Mouse (Mus musculus) MEL (cell line): ENCODE measurements around the gene Actg1. TPM values are rescaled to one million over a fixed set of nuclear protein-coding genes. Genes with fewer than 3 reads are reported as not detected.
A peak's percentile ranks its signal among the peaks of the same experiment; 100 is the strongest.

Experiments
- DNase-seq: peaks from one replicate; pipeline ENCODE4 v3.0.0; 2011; ENCODE audit warnings: low read depth, low spot score
- H3K27ac ChIP-seq: 2 replicates; pipeline ENCODE4 v1.5.1; 2012; ENCODE audit warnings: low read depth, mild to moderate bottlenecking, control low read depth, low read length, moderate library complexity; ENCODE audit not compliant: control insufficient read depth
- H3K27me3 ChIP-seq, 2 experiments: fragments of 150-350 bp in 1 of 2; sonication (generic) in 1 of 2; 2 replicates each; pipeline ENCODE4 v1.6.1; 2012; ENCODE audit warnings: low read length in 2 of 2, mild to moderate bottlenecking in 2 of 2, improper control_type of control experiment in 1 of 2, moderate library complexity in 1 of 2; ENCODE audit not compliant: insufficient read depth in 2 of 2, control insufficient read depth in 1 of 2
- H3K36me3 ChIP-seq, 2 experiments: 2 replicates each; pipeline ENCODE4 v1.6.1; 2012 to 2014; ENCODE audit warnings: low read length in 2 of 2, improper control_type of control experiment in 1 of 2, inconsistent platforms in 1 of 2, mild to moderate bottlenecking in 1 of 2; ENCODE audit not compliant: insufficient read depth in 2 of 2, control insufficient read depth in 1 of 2
- H3K4me1 ChIP-seq, 2 experiments: fragments of 150-350 bp in 1 of 2; sonication (generic) in 1 of 2; 2 replicates each; pipeline ENCODE4 v1.6.1; 2012; ENCODE audit warnings: low read length in 2 of 2, improper control_type of control experiment in 1 of 2, mild to moderate bottlenecking in 1 of 2; ENCODE audit not compliant: insufficient read depth in 2 of 2, control insufficient read depth in 1 of 2
- H3K4me3 ChIP-seq, 2 experiments: fragments of 150-350 bp in 1 of 2; sonication (generic) in 1 of 2; 2 replicates each; pipeline ENCODE4 v1.5.1; 2012; ENCODE audit warnings: low read depth in 2 of 2, low read length in 2 of 2, mild to moderate bottlenecking in 2 of 2, moderate library complexity in 2 of 2, control low read depth in 1 of 2, improper control_type of control experiment in 1 of 2; ENCODE audit not compliant: control insufficient read depth in 1 of 2, insufficient read depth in 1 of 2
- H3K79me2 ChIP-seq: 2 replicates; pipeline ENCODE4 v1.6.1; 2012; ENCODE audit warnings: mild to moderate bottlenecking, low read length, moderate library complexity; ENCODE audit not compliant: control insufficient read depth, poor library complexity, insufficient read depth
- H3K9ac ChIP-seq: 2 replicates; pipeline ENCODE4 v1.6.1; 2012; ENCODE audit warnings: low read depth, mild to moderate bottlenecking, control low read depth, low read length, moderate library complexity; ENCODE audit not compliant: control insufficient read depth, poor library complexity, severe bottlenecking
- H3K9me3 ChIP-seq: fragments of 150-350 bp; sonication (generic); replicated peaks from 2 replicates; pipeline ENCODE4 v1.6.1; 2012; ENCODE audit warnings: mild to moderate bottlenecking, low read length, improper control_type of control experiment, moderate library complexity; ENCODE audit not compliant: insufficient read depth
- CTCF ChIP-seq, 3 experiments: IDR thresholded peaks in 2 of 3; conservative IDR thresholded peaks in 1 of 3; 2 replicates each; pipeline ENCODE4 v1.5.1; 2011 to 2012; ENCODE audit warnings: low read length in 3 of 3, low read depth in 2 of 3, mild to moderate bottlenecking in 2 of 3, improper control_type of control experiment in 1 of 3, inconsistent platforms in 1 of 3, mixed read lengths in 1 of 3, moderate library complexity in 1 of 3; ENCODE audit not compliant: control insufficient read depth in 1 of 3, insufficient read depth in 1 of 3, poor library complexity in 1 of 3, severe bottlenecking in 1 of 3
- E2F4 ChIP-seq: IDR thresholded peaks from 2 replicates; pipeline ENCODE4 v1.6.1; 2011; ENCODE audit warnings: low read depth, low read length, improper control_type of control experiment, borderline replicate concordance
- EP300 ChIP-seq, 2 experiments: IDR thresholded peaks; 2 replicates each; pipeline ENCODE4 v1.6.1; 2011; ENCODE audit warnings: improper control_type of control experiment in 2 of 2, low read length in 2 of 2, low read depth in 1 of 2, mild to moderate bottlenecking in 1 of 2
- ETS1 ChIP-seq: IDR thresholded peaks from 2 replicates; pipeline ENCODE4 v1.6.1; 2012; ENCODE audit warnings: low read depth, mild to moderate bottlenecking, inconsistent platforms, low read length, improper control_type of control experiment, moderate library complexity
- HCFC1 ChIP-seq: IDR thresholded peaks from 2 replicates; pipeline ENCODE4 v1.6.1; 2012; ENCODE audit warnings: low read depth, mild to moderate bottlenecking, inconsistent platforms, low read length, improper control_type of control experiment, moderate library complexity
- MYC ChIP-seq: IDR thresholded peaks from 2 replicates; pipeline ENCODE4 v1.6.1; 2011; ENCODE audit warnings: low read depth, mild to moderate bottlenecking, low read length, improper control_type of control experiment, moderate library complexity
- POLR2AphosphoS2 ChIP-seq: IDR thresholded peaks from 2 replicates; pipeline ENCODE4 v1.6.1; 2011; ENCODE audit warnings: low read length, improper control_type of control experiment
- POLR2AphosphoS5 ChIP-seq: IDR thresholded peaks from 2 replicates; pipeline ENCODE4 v1.6.1; 2012; ENCODE audit warnings: low read depth, borderline replicate concordance, mild to moderate bottlenecking, inconsistent platforms, low read length, moderate library complexity, mixed read lengths
- RAD21 ChIP-seq: IDR thresholded peaks from 2 replicates; pipeline ENCODE4 v1.6.1; 2011; ENCODE audit warnings: mild to moderate bottlenecking, low read depth, low read length, improper control_type of control experiment
- RCOR1 ChIP-seq: IDR thresholded peaks from 2 replicates; pipeline ENCODE4 v1.6.1; 2012; ENCODE audit warnings: low read depth, mild to moderate bottlenecking, inconsistent platforms, low read length, improper control_type of control experiment
- SMC3 ChIP-seq: IDR thresholded peaks from 2 replicates; pipeline ENCODE4 v1.6.1; 2011; ENCODE audit warnings: low read depth, low read length, improper control_type of control experiment
- TAL1 ChIP-seq: IDR thresholded peaks from 2 replicates; pipeline ENCODE4 v1.6.1; 2012; ENCODE audit warnings: mild to moderate bottlenecking, inconsistent platforms, low read length, moderate library complexity, mixed read lengths
- UBTF ChIP-seq: IDR thresholded peaks from 2 replicates; pipeline ENCODE4 v1.6.1; 2012; ENCODE audit warnings: low read depth, mild to moderate bottlenecking, inconsistent platforms, low read length, improper control_type of control experiment, moderate library complexity, borderline replicate concordance; ENCODE audit not compliant: insufficient read depth
- ZC3H11A ChIP-seq: IDR thresholded peaks from 2 replicates; pipeline ENCODE4 v1.6.1; 2012; ENCODE audit warnings: low read depth, mild to moderate bottlenecking, inconsistent platforms, low read length, improper control_type of control experiment
- polyA plus RNA-seq, 2 experiments: library from polyadenylated mRNA; stranded (reverse) in 1 of 2; unstranded in 1 of 2; fragments of >175 nt in 1 of 2; fragments of >200 nt in 1 of 2; gene quantifications; 2 replicates each; pipeline versions ENCODE4 v1.2.1 to v1.2.4; 2012; ENCODE audit warnings: low replicate concordance in 2 of 2, low read depth in 1 of 2; ENCODE audit not compliant: insufficient read length in 2 of 2, insufficient read depth in 1 of 2, missing spikeins in 1 of 2
- total RNA-seq: library from RNA; depleted of rRNA; stranded (reverse); fragments of 300-350 nt; gene quantifications from 2 replicates; pipeline ENCODE4 v1.2.3, GENCODE M21; 2012

The Actg1 gene
- total and polyA plus RNA-seq, 3 experiments: 899 to 1,784 (median 1,328) TPM

DNA sequence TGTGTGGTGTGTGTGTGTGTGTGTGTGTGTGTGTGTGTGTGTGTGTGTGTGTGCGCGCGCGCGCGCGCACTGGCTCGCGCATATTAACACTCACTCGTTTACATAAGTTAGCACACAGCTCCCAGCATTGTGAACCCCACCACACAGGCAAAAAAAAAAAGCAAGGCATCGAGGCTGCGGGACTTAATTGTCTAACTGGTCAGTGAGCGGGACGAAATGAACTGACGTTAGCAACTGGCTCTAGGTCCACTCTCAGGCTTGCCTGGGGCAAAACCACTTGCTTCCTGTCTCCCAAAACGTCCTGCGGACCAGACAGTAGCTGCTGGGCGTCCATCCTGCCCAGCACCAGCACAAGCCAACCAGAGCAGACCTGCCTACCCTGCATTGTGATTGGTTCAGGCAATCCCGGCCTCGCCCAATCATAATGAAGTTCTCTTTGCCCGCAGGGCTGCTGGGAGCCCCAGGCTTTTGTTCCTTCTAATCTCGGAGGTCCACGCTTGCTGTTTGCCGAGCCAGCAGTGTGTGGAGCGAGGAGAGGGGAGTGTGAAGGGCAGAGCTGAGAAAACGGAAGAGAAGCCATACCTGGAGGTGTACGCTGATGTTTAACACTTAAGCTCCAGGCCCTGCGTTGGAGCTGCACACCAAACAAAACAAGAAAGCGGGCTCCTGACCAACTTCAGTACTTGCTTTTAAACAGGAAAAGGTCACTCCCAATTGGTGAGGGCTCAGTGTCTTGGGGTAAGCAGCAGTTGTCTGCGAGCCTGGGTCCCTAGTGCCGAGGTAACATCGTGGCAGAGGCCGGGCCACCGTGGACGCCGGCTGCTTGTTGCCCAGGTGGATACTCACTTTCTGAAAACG lies 32.3 kb downstream of the Actg1 start (continued):
- no peak for TF ChIP-seq RCOR1
- peak; percentile 83 for TF ChIP-seq HCFC1
- no peak for TF ChIP-seq ZC3H11A
- no peak for TF ChIP-seq CTCF (IDR thresholded peaks at IDR 0.05 in 2 of 3, conservative IDR thresholded peaks at IDR 0.05 in 1 of 3; ENCODE audit: control insufficient read depth in 1 of 3, insufficient read depth in 1 of 3, low read depth in 2 of 3, low read length in 3 of 3, poor library complexity in 1 of 3, severe bottlenecking in 1 of 3)

DNA sequence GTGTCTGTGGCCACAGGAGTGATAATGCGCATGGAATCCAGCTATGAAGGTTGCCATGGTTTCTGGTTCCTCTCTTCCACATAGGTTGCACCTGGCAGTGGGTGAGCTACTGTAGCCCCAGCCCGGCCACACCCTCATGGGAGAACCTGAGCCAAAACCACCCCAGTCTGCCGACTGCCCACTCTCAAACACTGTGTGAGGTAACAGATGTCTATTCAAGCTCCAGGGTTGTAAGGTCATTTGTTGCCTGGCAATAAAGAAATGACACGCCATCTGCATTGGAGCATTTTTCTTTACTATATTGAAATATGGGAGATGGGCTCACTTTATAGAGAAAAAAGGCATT lies 33.0 kb downstream of the Actg1 start:
- H3K79me2 ChIP-seq: peaks cover 2% of the 10 kb centered on the region; the same call in 1 of the 2 replicates
- TF ChIP-seq SMC3: no peak
- no peak for TF ChIP-seq UBTF
- no peak for TF ChIP-seq POLR2AphosphoS5
- 0 out of 2 replicates have a peak, but pooled peaks have one; percentile 2 for TF ChIP-seq E2F4
- no peak for TF ChIP-seq HCFC1
- TF ChIP-seq TAL1: no peak
- TF ChIP-seq RAD21: no peak
- H3K36me3 ChIP-seq: peaks cover 0 to 10% of the 10 kb centered on the region in 2 experiments; a peak in 2 of 4 replicates
- H3K9ac ChIP-seq: peak overlapping the region; percentile 73
- no peak for DNase-seq
- H3K27me3 ChIP-seq: no peaks in the 10 kb centered on the region
- peak overlapping the region; percentile 85 for H3K27ac ChIP-seq
- H3K9me3 ChIP-seq: no peaks in the 10 kb centered on the region
- H3K4me3 ChIP-seq: peak overlapping the region; percentile 55 to 63
- H3K4me1 ChIP-seq: peaks cover 2 to 15% of the 10 kb centered on the region in 2 experiments; a peak in 3 of 4 replicates

DNA sequence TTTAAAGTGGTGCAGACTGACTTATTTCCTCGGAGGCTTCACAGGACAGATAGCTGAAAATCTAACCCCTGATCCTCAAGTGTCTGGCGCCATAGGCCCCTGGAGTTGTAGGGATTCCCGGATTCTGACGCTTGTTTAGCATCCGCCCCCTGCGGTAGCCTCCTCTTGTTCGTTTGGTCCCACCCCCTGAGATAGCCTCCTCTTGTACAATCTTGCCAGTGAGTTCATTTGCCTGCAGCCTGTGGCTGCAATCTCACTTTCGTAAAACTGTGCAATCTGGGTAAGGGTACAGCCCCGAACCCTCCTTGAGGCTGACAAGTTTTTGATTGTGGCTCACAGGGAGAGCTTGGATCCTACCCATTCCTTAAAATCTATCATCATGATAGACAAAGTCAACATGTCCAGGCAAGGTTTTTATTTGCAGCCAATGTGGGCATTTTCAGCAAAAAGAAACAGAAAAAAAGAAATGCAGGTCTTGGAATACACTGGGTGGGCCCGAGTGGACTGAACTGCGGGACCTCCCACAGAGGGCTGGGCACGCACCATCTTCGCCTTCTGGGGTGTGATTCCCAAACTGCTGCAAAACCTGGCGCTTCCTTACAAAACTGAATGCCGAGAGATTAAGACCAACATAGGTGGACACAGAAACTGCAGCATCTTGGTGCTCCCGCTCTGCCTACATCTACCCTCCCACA lies 33.5 kb downstream of the Actg1 start:
- TF ChIP-seq ETS1 (no peak), POLR2AphosphoS2 (no peak), MYC (no peak), EP300 (IDR thresholded peaks at IDR 0.05; ENCODE audit: low read depth in 1 of 2, low read length in 2 of 2) (no peak)
- no peaks in the 10 kb centered on the region for H3K9me3 ChIP-seq
- no peaks in the 10 kb centered on the region for H3K27me3 ChIP-seq
- H3K4me1 ChIP-seq: peaks cover 2 to 17% of the 10 kb centered on the region in 2 experiments; a peak in 3 of 4 replicates
- H3K36me3 ChIP-seq: peaks cover 0 to 10% of the 10 kb centered on the region in 2 experiments; a peak in 2 of 4 replicates
- DNase-seq: no peak
- H3K9ac ChIP-seq: peak overlapping the region; percentile 73; the same call in 1 of the 2 replicates
- H3K27ac ChIP-seq: no peak overlapping the region; the same call in 1 of the 2 replicates
- H3K4me3 ChIP-seq: peak overlapping the region in 1 of 2 experiments; percentile 55; a peak in 2 of 4 replicates
- H3K79me2 ChIP-seq: peaks cover 2% of the 10 kb centered on the region; the same call in 1 of the 2 replicates
